Mouse (Mus musculus): Measurements from ENCODE around the gene Pigr.

DNA sequence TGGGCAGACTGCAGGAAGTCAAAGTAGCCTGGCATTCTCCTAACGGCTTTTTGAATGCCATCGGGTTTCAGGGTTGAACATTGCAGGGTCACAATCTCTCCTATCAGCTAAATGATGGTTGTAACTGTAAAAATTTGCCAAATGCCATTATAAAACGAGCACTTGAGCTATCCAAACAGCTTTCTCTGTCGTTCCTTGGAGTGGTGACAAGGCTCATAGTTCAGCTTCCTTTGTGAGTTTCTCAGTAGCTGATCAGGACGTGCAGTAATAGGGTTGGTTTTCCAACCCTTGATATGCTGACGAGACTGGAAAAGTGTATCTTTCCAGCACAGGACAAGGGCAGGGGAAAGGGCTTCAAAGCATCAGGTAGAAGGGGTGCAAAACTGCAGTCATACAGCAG lies 28.4 kb upstream of the Pigr start:
- TF ChIP-seq CTCF (IDR thresholded peaks at IDR 0.05; ENCODE audit: low read depth, low read length) (no peak), POLR2A (IDR thresholded peaks at IDR 0.05; ENCODE audit: insufficient read depth, low read length) (no peak)

Data from ES-Bruce4 (cell line).